Mouse (Mus musculus): ENCODE results near the gene Gm4353.

- TF ChIP-seq CTCF (IDR thresholded peaks at IDR 0.05; ENCODE audit: low read depth): no peak
- no peak for TF ChIP-seq EP300 (IDR thresholded peaks at IDR 0.05; ENCODE audit: low read depth)
These were observed 50.1 kb downstream of the Gm4353 start for GRCm38 (mm10) chr7:116034282-116034758.

Measured in heart, postnatal 0 days (tissue).